12 mouse cellular contexts compared by ENCODE assay signal in genomic region chr16:6640330-6640729, GRCm38 (mm10).
"Had no signal": no experiment of that assay in that cellular context is flagged by ENCODE, and none has a peak within 500 bp of the region (broad histone marks: within the 10 kb centered on the region; RNA-seq: fewer than 3 reads in every experiment).

No protein-coding gene starts in this region.

- DNase-seq: retina, postnatal 1 day; right cerebral cortex, adult 18-20 months; right cerebral cortex, postnatal 14 days; right cerebral cortex, postnatal 25 days; right cerebral cortex, postnatal 4 days; spleen, adult 18-20 months; thymus, adult 18-20 months; thymus, adult 2 months; thymus, postnatal 14 days; thymus, postnatal 25 days; thymus, postnatal 36 days; thymus, postnatal 4 days had no signal
